Mouse (Mus musculus): ENCODE results near the gene Gart. TPM values are rescaled to one million over a fixed set of nuclear protein-coding genes. Genes with fewer than 3 reads are reported as not detected.
A peak's percentile ranks its signal among the peaks of the same experiment; 100 is the strongest.

The Gart gene
- polyA plus RNA-seq, 1 experiment from 2014 or later = 99.0 TPM

DNA sequence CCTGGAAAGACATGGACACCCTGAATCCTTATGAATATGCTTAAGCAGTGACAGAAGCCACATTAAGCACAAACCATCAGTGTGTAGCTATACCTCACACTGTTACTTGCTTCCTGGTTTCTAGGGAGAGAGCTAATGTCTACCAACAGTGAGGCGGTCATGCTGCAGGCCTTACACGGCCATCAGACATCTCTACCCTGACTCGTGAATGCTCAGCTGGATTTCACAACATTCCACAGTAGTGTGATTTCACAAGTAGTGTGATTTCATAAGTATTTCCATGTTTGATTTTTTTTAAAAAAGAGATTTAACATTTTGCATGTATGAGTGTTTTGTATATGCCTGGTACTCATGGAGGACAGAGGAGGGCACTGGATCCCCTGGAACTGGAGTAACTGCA lies 18.1 kb downstream of the Gart start:
- no peak for ATAC-seq (ENCODE audit: insufficient number of reproducible peaks, low FRiP score, low TSS enrichment, low read depth)

DNA sequence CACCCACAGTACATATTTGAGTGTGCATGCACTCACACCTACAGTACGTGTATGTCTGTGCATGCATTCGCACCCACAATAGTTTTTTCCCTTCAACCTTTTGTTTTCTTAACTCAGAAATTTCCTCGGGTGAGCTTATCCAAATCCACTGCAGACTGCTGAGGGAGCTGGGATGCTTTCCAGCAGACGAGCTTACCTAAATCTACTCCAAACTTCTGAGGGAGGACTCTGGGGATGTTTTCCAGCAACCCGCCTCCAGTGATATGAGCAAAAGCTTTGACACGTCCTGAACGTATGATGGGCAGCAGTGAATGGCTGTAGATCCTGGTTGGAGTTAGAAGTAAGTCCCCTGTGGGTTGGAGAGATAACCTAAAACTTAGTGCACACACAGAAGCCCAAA lies 18.9 kb downstream of the Gart start:
- Histone ChIP-seq H3K9ac (no peak overlapping the region), H3K36me3 (peaks cover 92% of the 10 kb centered on the region), H3K27me3 (no peaks in the 10 kb centered on the region), H3K9me3 (no peaks in the 10 kb centered on the region), H3K4me1 (no peaks in the 10 kb centered on the region), H3K4me3 (no peak overlapping the region), H3K4me2 (no peak overlapping the region), H3K27ac (no peak overlapping the region)
- 91% methylated on average over 7 of the region's 7 CpGs for WGBS
- ATAC-seq (ENCODE audit: insufficient number of reproducible peaks, low FRiP score, low TSS enrichment, low read depth) = no peak

More for the DNA sequence above, 18.1 kb downstream of the Gart start:
- Histone ChIP-seq H3K36me3 (peaks cover 89% of the 10 kb centered on the region), H3K9me3 (no peaks in the 10 kb centered on the region), H3K4me3 (no peak overlapping the region), H3K4me2 (no peak overlapping the region), H3K4me1 (no peaks in the 10 kb centered on the region), H3K27me3 (no peaks in the 10 kb centered on the region), H3K9ac (no peak overlapping the region), H3K27ac (no peak overlapping the region)
- 81% methylated on average over 3 of the region's 3 CpGs for WGBS

DNA sequence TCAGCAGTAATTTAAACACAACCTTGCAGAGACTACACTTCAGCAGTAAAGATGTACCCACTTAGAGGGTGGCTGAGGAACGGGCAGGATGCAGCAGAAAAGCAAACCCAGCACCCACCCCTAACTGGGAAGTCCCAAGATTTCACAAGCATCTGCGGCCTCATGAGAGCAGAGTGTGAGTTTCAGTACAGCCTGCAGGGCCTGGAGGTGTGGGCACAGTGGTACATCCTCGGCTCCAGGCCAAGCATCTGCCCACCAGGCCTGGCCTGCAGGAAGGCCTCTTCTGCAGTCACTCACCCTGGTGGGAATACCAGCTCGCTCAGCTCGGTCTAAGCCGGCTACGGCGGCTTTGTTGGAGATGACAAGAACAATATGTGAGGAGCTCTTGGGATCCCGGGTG lies 23.7 kb downstream of the Gart start:
- Histone ChIP-seq H3K4me3 (no peak overlapping the region), H3K27ac (no peak overlapping the region), H3K9ac (no peak overlapping the region), H3K9me3 (no peaks in the 10 kb centered on the region), H3K4me1 (peaks cover 4% of the 10 kb centered on the region), H3K27me3 (no peaks in the 10 kb centered on the region), H3K4me2 (no peak overlapping the region), H3K36me3 (peaks cover 79% of the 10 kb centered on the region)
- ATAC-seq (ENCODE audit: insufficient number of reproducible peaks, low FRiP score, low TSS enrichment, low read depth) = no peak
- WGBS = 94% methylated on average over 9 of the region's 9 CpGs

DNA sequence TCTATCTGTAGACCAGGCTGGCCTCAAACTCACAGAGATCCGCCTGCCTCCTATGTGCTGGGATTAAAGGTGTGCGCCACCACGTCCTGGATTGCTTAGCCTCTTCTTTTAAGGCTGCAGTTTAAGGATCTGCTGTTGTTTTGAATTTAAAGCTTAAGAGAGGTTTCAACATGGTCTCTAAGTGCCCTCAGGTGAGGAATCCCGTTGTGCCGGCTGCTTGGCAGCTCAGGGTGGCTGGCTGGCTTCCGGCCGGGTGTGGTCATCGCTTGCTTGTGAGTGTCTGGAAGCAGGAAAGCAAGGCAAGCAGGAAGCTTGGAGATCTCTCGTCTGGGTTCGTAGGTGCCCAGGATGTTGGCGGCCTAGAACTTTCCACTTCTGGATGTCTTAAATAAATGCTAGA lies 25.8 kb downstream of the Gart start:
- no peaks in the 10 kb centered on the region for H3K9me3 ChIP-seq
- H3K27ac ChIP-seq = no peak overlapping the region
- no peak overlapping the region for H3K4me2 ChIP-seq
- H3K4me1 ChIP-seq = peaks cover 4% of the 10 kb centered on the region
- 83% methylated on average over 11 of the region's 11 CpGs for WGBS
- no peak overlapping the region for H3K9ac ChIP-seq
- H3K27me3 ChIP-seq = no peaks in the 10 kb centered on the region
- H3K36me3 ChIP-seq = peaks cover 60% of the 10 kb centered on the region
- H3K4me3 ChIP-seq = no peak overlapping the region
- ATAC-seq (ENCODE audit: insufficient number of reproducible peaks, low FRiP score, low TSS enrichment, low read depth) = no peak

DNA sequence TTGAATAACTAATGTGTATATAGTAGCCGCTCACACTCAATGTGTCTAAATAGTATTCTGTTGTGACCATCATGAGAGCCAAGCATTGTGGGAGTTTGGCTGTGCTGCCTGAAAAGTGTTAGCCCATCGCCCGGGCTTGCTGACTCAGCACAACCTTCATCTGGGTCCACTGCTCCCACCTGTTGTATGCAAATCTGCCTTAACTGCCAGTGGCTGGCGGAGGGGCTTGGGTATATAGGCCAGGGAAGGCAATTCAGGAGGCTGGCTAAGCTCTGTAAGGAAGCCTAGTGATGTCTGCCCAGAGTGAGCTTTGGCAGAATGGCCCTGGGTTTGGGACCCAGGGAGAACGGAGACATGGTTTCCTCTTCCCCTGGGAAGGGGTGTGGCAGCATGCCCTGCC lies 26.6 kb downstream of the Gart start:
- Histone ChIP-seq H3K9ac (no peak overlapping the region), H3K27me3 (no peaks in the 10 kb centered on the region), H3K9me3 (no peaks in the 10 kb centered on the region), H3K4me1 (peaks cover 4% of the 10 kb centered on the region), H3K4me3 (no peak overlapping the region), H3K4me2 (no peak overlapping the region), H3K27ac (no peak overlapping the region), H3K36me3 (peaks cover 52% of the 10 kb centered on the region)
- WGBS = 86% methylated on average over 5 of the region's 5 CpGs
- no peak for ATAC-seq (ENCODE audit: insufficient number of reproducible peaks, low FRiP score, low TSS enrichment, low read depth)

DNA sequence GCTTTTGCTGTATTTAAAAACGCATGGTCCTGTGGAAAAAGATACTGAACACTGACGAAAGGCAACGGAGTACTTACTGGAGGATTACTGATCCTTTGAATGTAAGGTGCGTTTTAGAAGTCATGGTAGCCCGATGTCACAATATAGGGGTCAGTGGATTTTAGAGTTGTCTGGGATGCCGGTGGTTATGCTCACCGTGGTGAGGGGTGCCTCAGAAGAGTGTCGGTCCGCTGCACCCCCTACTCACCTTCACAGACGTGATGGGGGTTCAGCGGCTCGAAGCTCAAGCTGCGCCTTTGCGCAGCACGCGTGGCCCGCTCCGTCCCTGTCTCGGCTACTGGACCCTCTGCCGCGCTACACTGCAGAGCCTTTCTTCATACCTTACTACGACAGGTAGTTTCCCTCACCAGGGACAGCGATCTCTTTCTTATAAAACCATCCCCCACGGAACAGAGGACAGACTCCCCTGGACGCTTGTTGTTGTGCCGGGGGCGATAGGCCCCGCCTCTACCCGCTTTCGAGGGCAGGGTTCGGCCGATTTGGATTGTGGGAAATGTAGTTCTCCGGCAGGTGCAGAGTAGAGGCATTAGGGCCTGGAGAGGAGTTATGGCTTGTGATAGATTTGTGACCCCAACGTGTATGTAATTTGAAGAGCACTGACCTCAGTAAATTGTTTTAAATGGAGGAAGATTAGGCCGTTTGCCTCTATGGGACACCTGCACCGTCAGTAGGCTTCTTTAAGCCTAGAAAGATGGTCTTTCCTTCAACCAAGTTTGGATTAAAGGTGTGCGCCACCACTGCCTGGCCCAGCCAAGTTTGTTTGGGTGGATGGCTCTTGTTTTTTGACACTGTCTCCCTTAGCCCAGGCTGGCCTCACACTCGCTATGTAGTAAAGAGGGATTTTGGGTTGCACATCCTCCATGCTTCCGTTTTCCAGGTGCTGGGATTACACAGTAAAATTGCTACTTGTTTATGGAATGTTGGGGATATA lies 27.9 kb downstream of the Gart start, which contains the start of gene Dnajc28:
Dnajc28 (minus strand) TSS at position 516 of the 991 bp plus-strand sequence.
- H3K4me3 ChIP-seq = peak within 1 kb of the TSS; percentile 63
- H3K27me3 ChIP-seq = no peaks in the 10 kb centered on the region
- no peaks in the 10 kb centered on the region for H3K9me3 ChIP-seq
- peaks cover 41% of the 10 kb centered on the region for H3K36me3 ChIP-seq
- peak within 1 kb of the TSS; percentile 47 for H3K9ac ChIP-seq
- ATAC-seq (ENCODE audit: insufficient number of reproducible peaks, low FRiP score, low TSS enrichment, low read depth) = no peak; the same call in 1 of the 2 replicates
- peaks cover 4% of the 10 kb centered on the region for H3K4me1 ChIP-seq
- no peak within 1 kb of the TSS for H3K27ac ChIP-seq
- H3K4me2 ChIP-seq = peak within 1 kb of the TSS; percentile 61
- whole genome bisulfite sequencing = 10% methylated on average over 39 of the region's 39 CpGs

DNA sequence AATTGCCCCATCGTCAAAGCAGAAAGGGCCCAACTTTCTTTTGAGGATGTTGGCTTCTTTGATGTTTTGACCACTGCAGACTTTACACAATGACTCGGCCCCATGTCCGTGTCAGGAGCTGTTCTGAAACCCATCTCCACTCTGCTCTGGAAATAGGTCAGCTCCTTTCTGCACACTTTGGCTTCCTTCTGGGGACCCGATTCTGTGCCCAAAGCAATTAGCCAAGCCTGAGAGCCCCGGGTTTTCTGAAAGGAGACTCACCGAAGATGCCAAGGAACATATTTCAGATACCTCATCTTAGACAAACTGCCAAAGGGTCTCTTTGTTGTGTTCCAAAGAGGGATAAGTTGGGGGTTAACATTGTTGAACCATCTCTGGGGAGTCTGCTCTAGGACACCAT lies 32.2 kb downstream of the Gart start:
- no peak overlapping the region for H3K4me3 ChIP-seq
- no peaks in the 10 kb centered on the region for H3K27me3 ChIP-seq
- H3K9ac ChIP-seq = no peak overlapping the region
- peaks cover 4% of the 10 kb centered on the region for H3K4me1 ChIP-seq
- H3K36me3 ChIP-seq = no peaks in the 10 kb centered on the region
- H3K4me2 ChIP-seq = no peak overlapping the region
- no peaks in the 10 kb centered on the region for H3K9me3 ChIP-seq
- no peak for ATAC-seq (ENCODE audit: insufficient number of reproducible peaks, low FRiP score, low TSS enrichment, low read depth)
- H3K27ac ChIP-seq = no peak overlapping the region
- WGBS = 78% methylated on average over 6 of the region's 6 CpGs

DNA sequence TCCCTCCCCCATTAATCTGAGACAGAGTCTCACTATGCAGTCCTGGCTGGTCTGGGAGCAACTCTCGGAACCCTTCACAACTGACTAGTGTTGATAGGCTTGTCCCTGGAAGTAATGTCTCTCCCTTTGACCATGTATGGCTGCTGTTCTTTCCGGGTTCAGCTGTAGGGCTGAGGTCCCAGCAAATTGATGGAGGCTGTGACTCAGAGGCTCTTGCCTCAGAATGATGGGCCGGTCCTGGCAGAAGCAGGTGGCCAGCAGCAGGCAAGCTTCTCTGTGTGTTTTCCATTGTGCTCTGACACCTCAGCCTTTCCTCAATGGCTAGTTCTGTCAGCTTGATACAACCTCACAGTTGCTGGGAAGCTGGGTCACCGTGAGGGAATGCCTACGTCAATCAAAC lies 34.2 kb downstream of the Gart start:
- 70% methylated on average over 5 of the region's 5 CpGs for WGBS
- no peak for ATAC-seq (ENCODE audit: insufficient number of reproducible peaks, low FRiP score, low TSS enrichment, low read depth)
- H3K9ac ChIP-seq = no peak overlapping the region
- no peaks in the 10 kb centered on the region for H3K9me3 ChIP-seq
- no peak overlapping the region for H3K4me2 ChIP-seq
- H3K36me3 ChIP-seq = no peaks in the 10 kb centered on the region
- no peak overlapping the region for H3K27ac ChIP-seq
- no peak overlapping the region for H3K4me3 ChIP-seq
- H3K27me3 ChIP-seq = no peaks in the 10 kb centered on the region
- no peaks in the 10 kb centered on the region for H3K4me1 ChIP-seq

DNA sequence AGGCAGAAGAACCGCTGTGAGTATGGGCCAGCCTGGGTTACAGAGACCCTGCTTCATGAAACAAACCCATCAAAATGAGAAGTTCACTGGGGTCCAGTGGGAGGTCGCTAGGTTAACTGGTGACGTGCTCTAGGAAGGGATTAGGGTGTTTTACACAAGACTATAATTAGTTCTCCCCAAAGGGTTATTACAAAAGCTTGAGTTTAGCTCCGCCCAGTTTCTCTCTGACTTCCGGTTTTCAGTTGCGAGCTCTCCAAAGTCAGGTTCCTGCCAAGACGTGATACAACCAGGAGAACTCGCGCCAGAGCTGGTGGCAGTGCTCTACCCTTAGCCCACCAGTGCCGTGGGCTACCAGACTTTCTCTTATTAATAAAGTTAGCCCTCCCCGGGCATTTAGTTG lies 35.5 kb downstream of the Gart start:
- Histone ChIP-seq H3K36me3 (no peaks in the 10 kb centered on the region), H3K9ac (no peak overlapping the region), H3K4me3 (no peak overlapping the region), H3K27ac (no peak overlapping the region), H3K4me2 (no peak overlapping the region), H3K27me3 (no peaks in the 10 kb centered on the region), H3K9me3 (no peaks in the 10 kb centered on the region), H3K4me1 (no peaks in the 10 kb centered on the region)
- no peak for ATAC-seq (ENCODE audit: insufficient number of reproducible peaks, low FRiP score, low TSS enrichment, low read depth)
- WGBS = 60% methylated on average over 11 of the region's 11 CpGs

DNA sequence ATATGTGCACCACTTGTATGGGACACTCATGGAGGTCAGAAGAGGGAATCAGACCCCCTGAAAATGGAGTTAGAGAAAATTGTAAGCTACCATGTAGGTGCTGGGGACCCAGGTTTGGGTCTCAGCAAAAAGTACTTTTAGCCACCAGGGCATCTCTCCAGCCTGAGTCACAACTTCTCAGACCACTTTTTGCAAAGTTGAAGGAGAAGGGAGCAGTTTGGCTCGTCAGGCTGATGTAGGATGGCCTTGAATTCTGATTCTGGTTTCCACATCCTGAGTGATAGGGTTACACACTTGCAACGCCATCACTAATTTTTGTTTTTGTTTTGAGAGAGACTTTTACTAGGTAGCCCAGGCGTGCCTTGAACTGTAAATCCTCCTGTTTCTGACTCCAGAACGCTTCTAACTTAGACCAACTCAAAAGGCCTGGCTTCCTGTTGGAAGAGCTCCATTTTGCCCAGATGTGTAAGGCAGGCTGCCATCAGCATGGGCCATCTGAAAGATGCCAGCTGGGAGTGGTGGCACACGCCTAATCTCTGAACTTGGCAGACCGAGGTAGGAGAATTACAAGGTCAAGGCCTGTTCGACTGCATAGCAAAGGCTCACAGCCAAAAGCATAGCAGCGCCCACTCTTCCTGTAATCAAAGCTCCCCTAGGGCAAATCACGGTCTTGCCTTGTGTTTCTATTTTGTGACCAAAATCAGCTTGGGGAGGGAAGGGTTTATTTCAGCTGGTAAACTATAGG lies 37.1 kb downstream of the Gart start:
- no peaks in the 10 kb centered on the region for H3K9me3 ChIP-seq
- H3K4me3 ChIP-seq = no peak overlapping the region
- ATAC-seq (ENCODE audit: insufficient number of reproducible peaks, low FRiP score, low TSS enrichment, low read depth) = 0 out of 2 replicates have a peak, but pooled peaks have one; percentile 53
- WGBS = 42% methylated on average over 9 of the region's 9 CpGs
- no peaks in the 10 kb centered on the region for H3K4me1 ChIP-seq
- H3K27ac ChIP-seq = 0 out of 2 replicates have a peak overlapping the region, but pooled peaks have one; percentile 6
- no peaks in the 10 kb centered on the region for H3K36me3 ChIP-seq
- no peaks in the 10 kb centered on the region for H3K27me3 ChIP-seq
- H3K4me2 ChIP-seq = no peak overlapping the region
- H3K9ac ChIP-seq = no peak overlapping the region

DNA sequence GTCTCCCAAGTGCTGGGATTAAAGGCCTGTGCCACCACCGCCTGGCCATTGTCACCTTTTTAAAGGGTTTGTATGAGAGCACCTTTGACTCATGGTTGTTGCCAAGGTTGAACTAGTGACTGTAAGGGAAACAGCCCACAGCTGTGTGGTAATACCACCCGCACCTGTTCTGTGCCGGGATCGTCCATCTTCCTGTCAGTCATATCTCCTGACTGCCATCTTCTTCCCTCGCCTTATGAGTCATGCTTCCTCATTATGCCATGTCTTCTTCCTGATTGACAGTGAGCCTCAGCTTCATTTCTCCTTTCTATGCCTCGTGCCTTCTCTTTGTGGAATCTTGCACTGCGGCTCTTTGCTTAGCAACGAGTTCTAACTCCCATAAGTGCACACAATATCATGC lies 39.8 kb downstream of the Gart start:
- no peak overlapping the region for H3K9ac ChIP-seq
- H3K9me3 ChIP-seq = no peaks in the 10 kb centered on the region
- no peaks in the 10 kb centered on the region for H3K27me3 ChIP-seq
- 83% methylated on average over 8 of the region's 8 CpGs for WGBS
- H3K4me3 ChIP-seq = no peak overlapping the region
- no peak for ATAC-seq (ENCODE audit: insufficient number of reproducible peaks, low FRiP score, low TSS enrichment, low read depth)
- H3K36me3 ChIP-seq = no peaks in the 10 kb centered on the region
- no peak overlapping the region for H3K27ac ChIP-seq
- no peak overlapping the region for H3K4me2 ChIP-seq
- H3K4me1 ChIP-seq = no peaks in the 10 kb centered on the region

DNA sequence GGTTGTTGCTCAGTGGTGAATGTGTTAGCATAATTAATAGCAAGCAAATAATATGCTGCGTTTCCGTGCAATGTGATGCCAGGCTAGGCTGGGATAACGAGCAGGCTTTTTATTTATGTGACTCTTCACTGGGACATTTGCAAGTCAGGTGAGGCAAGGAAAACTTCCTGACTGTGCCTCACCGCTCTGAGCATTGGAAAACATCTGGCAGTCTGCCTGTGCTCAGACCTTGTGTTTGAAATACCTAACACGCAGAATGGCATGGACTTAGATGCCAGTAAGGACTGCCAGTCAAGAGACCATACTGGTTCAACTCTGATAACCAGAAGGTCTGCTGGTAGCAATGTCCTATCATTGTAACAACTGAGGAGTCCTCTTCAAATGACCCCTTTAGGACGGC lies 41.6 kb downstream of the Gart start:
- no peak for ATAC-seq (ENCODE audit: insufficient number of reproducible peaks, low FRiP score, low TSS enrichment, low read depth)
- H3K4me2 ChIP-seq = no peak overlapping the region
- WGBS = 56% methylated on average over 6 of the region's 6 CpGs

More for the DNA sequence above, 41.6 kb downstream of the Gart start:
- no peaks in the 10 kb centered on the region for H3K27me3 ChIP-seq
- H3K27ac ChIP-seq = no peak overlapping the region
- no peaks in the 10 kb centered on the region for H3K36me3 ChIP-seq
- no peaks in the 10 kb centered on the region for H3K9me3 ChIP-seq
- no peak overlapping the region for H3K4me3 ChIP-seq
- H3K9ac ChIP-seq = no peak overlapping the region
- H3K4me1 ChIP-seq = no peaks in the 10 kb centered on the region

All from limb, embryonic 15.5 days (tissue).